Mouse (Mus musculus) ovary, postnatal 36 days (tissue): Measurements from ENCODE around the gene Nhsl1.

Source experiments
- DNase-seq: peaks from one replicate; pipeline ENCODE4 v3.0.0; 2022; ENCODE audit warnings: low spot score, mixed read lengths

The Nhsl1 gene

DNA sequence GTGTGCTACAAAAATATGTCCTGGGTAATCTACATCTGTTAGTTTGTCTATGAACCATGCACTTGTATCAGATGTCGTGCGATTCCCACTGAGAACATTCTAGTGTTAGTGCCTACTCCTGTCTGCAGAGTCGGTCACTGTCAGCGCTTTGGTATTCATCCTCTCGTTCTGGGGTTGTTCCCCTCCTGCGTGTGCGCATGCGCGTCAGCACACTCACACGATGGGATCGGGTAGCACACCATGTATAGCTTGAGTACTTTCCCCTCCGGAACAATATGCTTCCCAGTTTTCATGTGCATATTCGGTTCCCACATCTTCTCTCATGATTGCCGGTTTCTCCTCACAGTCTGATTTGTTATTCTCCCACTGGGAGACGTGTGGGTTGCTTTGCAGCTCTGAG lies 28.4 kb downstream of the Nhsl1 start:
- DNase-seq = no peak

DNA sequence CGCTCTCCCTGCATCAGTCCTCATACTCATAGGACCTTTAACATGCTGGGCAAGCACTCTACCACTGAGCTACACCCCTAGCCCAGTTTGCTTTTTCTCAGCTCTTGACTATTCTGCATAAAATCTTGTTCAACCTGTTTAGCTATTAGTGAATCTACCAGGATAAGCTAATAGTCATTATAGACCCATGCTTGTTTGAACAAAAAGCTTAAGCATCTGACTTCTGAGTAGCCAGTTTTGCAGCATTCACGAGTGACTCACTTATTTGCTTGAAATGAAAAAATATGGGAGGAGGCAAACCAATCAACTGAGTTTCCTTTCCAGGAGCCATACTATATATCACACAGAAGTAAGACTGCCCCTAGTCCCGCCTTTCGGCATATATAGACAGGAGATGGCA lies 32.0 kb downstream of the Nhsl1 start:
- DNase-seq = no peak

DNA sequence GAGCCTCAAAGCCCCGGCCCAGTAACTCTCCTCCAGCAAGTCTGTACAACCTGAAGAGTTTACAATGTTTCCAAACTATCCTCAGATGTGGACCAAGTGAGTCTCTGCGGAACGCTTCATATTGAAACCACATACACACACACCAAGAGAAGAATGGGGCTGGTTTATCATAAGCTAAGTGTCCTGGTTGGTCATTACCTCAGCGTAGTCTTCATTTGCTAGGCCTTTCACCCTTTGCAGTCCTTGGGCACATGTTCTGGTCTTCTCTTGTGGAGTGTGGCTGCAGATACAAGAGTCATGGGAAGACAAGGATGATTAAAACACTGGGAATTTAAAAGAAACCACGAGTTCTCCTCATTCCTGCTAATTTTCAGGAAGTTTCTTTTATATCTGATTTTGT lies 34.2 kb downstream of the Nhsl1 start:
- DNase-seq = no peak

DNA sequence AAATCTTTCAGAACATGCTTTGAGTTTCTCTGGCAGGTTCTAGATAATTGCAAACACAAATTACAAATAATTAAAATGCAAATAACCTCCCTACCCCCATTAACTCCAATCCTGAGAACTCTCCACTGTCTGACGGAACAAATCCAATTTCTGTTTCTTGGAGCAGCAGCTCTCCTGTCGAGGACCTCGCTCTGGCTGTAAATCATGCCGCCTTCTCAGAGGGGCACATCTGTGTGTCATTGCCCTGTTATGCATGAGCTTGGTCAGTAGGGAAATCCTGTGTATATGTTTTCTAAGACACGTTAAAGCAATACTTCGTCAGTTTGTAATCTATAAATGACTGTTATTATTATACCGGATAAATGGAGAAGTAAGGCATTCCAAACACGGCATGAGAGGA lies 35.3 kb downstream of the Nhsl1 start:
- no peak for DNase-seq

DNA sequence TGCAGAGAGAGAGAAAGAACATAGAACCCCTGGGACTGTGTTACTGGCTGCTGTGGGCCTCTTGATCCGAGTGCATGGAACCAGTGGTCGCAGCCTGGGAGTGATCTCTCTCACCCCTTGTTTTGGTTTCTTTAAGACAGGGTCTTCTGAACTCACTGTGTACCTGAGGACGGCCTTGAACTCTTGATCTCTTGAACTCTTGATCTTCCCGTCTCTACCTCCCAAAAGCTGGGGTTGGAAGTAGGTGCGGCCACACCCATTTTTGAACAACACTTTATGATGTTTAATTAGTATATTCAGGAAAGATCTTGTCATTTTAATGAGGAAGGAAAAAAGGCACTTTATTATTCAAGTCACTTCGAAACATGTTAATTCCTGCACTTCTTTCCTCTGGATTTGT lies 37.7 kb downstream of the Nhsl1 start:
- no peak for DNase-seq

DNA sequence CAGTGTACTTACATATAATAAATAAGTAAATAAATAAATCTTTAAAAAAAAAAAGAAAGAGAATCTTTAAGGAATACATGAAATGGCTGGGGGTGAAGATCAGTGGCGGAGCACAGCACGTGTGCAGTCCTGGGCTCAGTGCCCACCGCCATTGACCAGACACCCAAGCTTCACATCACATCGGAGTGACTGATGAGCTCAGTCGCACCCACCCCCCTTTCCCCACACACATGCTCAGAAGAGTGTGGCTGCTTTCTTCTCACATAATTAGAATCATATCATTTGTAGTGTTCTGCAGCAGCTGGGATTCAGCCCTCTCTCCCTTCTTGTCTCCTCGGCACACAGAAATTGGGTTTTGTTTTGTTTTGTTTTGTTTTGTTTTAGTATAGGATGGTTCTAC lies 38.4 kb downstream of the Nhsl1 start:
- DNase-seq = no peak

DNA sequence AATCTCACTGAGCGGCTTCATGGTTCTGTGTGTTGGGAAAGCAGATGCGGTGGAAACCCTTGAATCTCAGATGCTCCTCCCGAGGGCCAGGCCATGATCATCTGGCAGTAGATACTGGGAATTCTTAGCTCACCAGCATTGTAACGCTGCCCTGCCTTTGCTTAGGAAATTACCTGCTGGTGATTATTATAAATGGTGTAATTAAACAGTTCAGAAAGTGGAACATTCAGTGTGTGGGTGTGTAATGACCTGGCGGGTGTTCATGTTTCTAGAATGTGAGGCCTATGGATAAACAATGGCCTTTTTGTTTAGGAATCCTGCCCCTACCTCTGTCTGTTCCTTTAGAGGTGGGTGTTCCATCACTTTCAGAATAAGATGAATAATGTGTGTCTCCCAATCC lies 39.7 kb downstream of the Nhsl1 start:
- no peak for DNase-seq

DNA sequence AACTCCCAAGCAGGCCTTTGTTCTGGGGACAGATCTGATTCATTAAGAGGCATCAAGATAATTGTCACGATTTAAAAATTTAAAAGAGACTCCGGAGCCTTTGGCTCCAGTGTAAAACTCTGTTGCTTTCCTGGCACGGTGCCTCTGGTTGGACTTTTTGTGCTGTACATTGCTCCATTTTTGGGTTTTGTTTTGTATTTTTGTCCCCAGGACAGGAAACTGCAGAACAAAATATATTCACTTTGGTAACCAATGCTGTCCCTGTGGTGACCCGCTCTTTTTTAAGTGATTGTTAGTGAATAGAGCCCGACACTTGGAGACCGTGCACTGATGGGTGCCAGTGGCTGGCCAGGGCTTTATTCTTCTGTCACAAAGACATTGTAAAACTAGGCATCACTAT lies 41.4 kb downstream of the Nhsl1 start:
- DNase-seq = no peak

DNA sequence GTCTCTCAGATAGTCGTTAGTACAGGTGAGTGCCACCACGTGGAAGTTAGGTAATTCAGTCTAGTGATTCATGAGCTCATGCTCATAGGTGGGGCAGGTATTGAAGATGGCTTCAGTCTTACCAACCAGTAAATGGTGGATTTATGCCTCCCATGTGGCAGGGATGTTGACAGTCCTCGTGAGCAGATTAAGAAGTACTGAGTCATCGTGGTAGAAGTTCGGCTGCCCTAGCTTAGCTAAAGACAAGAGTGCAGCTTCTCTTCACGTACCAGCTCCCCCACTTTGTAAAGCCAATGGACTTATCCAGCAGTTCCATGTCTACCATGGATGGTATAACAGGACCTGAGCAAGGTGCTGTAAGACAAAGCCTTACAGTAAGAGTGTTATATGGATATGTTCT lies 46.6 kb downstream of the Nhsl1 start:
- no peak for DNase-seq

DNA sequence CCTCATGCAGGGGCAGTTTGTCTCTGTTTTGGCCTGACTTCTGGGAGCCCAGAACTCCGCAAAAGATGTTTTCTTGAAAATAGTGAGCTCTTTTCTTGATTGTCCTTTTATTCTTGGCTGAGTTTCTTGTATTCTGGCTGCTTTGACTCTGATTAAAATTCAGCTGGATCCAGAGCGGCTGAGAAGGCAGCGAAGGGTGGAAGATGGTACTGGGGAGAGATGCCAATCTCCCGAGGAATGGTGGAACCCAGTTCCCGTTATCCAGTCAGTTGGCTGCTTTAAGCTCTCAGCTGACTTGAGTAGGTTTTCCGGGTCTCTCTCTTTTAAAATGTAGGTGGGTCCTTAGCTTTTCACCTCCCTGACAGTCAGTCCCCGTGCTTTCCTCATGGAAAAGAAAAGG lies 47.9 kb downstream of the Nhsl1 start:
- no peak for DNase-seq

DNA sequence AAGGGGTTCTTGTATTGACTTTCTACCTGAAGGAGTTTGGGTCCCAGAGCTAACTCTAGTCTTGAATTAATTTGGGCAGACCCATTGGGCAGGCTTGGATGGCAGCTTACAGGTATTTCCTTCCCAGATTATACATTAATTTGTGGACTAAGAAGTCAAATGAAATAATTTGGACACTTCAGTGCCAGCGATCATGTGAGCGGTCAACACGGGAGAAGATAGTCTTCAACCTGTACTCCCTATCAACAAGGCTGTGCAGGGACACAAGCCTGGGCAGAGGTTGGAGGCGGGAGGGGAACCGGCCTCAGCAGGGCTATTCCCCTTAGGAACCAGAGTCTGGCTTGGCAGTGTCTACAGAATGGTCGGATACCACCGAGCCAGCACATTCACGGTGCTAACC lies 49.3 kb downstream of the Nhsl1 start:
- no peak for DNase-seq

DNA sequence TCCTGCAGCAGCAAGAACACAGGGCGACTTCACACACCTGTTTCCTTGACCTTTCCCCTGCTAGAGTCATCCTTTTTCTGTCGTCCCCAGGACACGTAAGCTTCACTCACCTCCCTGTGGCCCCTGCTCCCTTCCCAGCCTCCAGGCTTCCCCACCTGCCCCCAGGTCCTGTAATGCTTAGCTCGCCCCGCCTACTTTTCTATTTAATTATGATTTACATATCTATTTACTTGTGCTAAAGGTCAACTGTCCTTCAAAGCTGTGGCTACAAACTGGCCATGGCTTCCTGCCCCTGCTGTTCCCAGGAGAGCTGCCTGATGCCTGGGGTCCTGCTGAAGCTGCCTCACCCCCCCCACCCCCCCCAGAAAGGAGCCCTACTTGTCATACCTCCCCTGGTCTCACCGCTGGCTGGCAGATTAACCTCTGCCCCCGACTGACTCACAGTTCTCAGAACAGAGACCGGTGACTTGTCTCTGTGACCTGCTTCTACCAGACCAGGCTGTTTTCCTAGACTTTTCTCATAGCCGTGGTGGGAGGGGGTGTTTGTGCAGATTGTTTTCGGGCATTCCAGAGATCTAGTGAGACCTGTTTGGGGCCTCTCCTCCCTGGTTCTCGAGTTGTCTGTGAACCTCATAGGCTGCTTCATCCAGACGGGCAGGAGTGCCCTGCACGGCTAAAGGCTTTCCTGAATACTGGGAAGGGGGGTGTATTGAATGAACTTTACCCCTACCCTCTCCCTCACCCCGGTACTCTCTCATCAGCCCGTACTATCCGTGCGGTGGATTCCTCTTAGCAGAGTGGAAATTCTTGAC lies 51.9 kb downstream of the Nhsl1 start:
- DNase-seq = no peak

DNA sequence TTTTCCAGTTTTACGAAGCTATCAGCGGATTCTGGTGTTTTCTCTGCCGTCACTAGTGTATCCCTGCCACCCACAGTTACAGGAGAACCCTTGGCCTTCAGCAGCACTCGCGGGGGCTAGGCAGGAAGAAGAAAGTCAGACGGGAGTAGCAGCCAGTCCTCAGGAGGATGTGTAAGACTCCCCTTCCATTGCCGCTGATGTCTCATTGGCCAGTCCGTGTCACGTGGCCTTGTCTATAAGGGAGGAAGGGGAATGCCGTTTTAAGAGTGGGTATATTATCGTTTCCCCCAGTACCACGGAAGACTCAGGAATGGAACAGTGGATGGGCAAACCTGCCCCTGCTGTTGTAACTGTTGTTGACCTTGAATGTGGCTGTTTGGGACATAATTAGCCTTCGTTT lies 53.1 kb downstream of the Nhsl1 start:
- peak; percentile 21 for DNase-seq

DNA sequence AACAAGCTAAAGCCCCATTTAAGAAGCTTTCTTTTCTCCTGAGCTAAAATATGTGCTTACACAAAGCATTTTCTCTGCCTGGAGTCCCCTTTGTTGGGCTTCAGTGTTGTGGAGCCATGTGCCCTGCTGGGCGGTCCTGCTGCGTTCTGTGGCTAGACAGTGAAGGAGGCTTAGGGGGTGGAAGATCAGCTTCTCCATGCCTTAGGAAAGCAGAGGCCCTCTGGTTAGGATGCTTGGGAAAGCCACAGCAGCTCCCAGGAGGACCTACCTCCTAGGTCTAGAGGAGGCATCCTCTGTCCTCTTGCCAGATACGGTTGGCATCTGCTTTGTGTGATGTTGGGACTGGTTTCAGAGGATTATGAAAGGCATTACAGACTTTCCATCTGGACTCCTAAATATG lies 56.5 kb downstream of the Nhsl1 start:
- DNase-seq = no peak

DNA sequence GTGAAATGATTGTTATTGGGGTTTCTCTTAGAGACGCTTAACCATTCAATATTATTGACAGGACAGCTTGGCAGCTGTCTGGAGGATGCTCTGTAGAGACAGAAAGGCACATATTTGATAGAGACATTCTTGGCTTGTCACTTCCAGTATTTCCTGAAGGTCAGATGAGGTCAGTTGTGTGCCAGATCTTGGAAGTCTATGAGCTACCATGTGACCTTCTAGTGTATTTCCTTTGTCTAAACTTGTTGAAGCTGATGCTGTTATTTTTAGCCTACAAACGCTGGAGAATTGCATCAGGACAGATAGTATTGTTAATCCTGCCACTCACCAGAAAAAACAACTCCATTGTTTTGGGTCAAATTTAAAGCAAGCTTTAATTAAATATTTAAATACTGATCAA lies 66.0 kb downstream of the Nhsl1 start:
- no peak for DNase-seq

DNA sequence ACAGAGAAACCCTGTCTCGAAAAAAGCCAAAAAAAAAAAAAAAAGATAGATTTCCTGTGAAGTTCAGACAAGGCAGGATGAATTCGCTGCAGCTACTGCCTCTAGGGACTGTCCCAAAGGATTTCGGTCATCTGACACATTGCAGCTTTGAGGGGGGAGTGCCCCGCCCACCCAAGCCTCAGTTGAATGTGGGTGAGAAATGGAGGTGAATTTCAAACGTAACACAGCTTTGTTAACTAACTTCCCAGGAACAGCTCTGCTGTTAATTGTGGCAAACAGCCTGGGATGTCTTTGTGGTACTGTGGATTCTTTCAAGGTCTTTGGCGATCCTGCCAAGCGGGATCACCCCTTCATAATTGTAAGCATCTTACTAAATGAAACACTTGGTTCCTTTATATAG lies 67.4 kb downstream of the Nhsl1 start:
- no peak for DNase-seq

DNA sequence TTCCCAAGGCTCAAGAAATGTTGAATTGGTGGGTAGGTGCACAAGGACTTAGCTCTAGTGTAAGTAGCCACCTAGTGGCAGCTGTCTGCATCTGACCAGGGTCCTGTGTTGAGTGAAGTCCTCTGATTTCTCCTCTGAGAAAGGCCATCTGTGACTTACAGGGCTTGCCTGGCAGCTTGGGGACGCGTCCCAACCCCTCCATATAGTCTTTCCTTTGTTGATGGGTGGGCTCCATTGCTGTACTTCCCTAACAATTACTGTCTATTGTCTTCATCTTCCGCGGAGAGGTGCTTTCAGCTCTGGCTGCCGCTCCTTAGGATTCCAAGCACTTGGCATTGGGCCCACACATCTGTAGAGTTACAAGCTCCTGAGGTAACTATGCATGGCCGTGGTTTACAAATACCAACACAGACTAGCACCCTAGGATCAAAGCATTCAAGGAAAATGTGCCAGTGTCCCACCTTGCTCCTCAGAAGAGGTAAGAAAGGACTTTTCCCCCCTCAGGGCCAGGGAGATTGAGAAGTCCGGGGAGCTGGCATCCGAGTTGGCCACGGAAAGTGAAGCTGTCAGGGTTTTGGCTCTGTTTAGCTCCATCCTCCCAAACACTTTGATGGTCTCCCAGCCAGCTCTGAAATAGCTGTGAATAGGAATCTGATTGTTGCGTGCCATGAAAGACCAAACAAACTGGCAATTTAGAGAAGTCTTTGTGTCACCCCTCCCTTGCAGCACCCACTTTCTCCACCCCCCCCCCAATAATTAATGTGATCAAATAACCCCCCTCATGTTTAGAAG lies 70.2 kb downstream of the Nhsl1 start:
- DNase-seq = peak; percentile 38

DNA sequence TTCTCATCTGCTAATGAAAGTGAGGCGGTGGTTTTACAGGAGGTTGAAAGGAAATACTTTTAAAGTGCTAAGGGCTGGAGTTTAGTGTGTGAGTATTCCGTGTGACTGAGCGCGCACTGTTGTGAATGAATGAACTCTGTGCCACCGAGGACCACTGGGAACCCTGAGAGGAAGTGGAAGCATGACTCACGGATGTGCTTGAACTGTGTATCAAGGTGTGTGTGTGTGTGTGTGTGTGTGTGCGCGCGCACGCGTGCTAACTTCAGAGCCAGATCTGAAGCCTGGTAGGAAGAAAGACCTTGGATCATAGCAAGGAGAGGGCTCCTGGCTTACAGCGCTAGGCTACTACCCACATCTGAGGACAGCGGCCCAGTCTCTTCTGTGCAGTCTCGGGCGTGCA lies 71.2 kb downstream of the Nhsl1 start:
- DNase-seq = no peak

DNA sequence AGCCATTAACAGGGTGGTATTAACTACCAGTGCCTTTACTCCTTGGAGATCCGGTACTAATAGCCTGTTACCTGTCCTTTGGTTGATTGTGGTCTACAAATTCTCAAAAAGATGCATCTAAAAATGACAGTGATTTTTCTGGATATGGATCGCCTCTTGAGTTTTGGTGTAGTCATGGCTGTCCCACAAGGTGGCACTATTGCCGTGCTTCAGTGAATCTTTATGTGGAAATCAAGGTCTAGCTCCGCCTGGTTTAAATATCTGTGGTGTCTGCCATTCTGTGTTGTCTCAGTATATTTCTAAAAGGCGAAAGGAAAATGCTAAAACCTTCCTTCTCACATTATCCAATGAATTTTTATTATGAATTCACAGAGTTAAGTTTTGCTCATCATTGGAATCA lies 72.8 kb downstream of the Nhsl1 start:
- DNase-seq = no peak

DNA sequence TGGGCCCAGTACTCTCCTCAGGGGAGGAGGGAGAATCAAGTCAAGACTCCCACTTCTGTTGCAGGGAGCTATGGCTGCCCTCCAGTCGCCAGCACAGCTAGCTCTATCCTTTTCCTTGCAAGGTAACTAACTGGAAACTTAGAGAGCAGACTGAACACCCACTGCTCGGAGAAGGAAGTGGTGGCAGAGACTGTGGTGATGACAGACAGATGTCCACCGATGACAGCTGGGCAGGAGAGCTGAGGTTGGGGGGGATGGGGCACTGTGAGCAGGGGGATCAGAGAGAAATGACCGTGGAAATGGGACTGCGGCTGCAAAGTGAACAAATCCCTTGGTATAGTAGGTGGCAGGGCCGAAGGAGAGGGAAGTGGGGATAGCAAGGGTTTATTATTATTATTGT lies 73.5 kb downstream of the Nhsl1 start:
- no peak for DNase-seq

DNA sequence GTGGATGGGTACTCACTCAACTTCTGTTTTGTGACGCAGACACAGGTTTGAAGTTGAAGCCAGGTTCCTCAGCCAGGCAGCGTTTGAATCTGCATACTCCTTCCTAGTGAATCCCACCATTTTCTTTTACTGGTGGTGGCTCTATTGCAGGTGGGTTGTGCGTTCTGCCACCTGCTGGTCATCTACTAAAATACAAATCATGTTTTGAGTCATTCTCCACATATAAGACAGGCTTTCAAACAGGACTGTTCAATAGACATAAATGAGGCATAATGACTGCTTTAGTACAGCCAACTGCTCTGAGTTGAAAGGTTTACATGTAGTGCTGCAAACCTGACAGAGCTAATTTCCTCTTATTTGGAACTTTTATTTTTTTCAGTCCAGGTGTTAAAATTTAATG lies 75.0 kb downstream of the Nhsl1 start:
- DNase-seq = no peak

DNA sequence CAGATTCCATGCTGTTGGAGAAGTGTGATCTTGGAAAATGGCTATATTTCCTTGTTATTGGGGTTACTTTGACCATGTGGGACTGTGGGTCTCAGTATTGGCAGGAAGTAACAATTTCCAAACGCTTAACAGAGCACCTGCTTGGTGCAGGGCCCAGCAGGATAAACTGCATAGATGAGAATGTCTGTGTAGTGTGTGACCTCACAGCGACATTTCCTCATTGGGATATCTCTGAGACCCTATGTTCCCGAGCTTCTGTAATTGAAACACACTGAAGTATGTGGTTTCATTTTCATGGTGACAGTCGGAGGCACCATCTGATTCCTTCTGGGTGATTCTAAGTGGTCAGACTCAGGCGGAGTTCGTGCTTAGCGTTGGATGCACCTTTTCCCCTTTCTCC lies 75.5 kb downstream of the Nhsl1 start:
- no peak for DNase-seq

DNA sequence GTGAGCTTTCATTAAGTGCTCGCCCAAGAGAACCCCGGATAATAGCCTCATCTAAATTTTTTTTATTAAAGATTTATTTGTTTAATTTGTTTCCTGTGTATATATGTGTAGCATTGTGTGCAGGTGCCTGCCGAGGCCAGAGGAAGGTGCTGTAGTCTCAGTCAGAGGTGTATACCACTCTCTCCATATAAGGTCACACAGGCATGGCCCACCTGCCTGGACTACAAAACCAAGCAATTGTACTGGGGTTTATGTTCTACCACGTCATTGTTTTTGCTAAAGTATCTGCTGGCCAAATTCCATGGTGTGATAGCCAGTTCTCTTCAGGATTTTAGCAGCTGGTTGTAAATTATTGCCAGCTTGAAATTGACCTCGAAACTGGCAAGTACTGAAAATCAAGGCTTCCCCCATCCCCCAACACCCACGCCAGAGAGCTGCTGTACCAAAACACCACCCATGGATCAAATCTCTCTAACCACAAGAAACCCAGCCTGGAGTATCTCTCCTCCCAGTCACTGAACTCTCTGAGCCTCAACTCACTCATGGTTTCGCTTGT lies 81.4 kb downstream of the Nhsl1 start:
- DNase-seq = no peak
